Mouse (Mus musculus) intestine, postnatal 0 days (tissue): ENCODE data around the gene Agfg1. TPM values are rescaled to one million over a fixed set of nuclear protein-coding genes. Genes with fewer than 3 reads are reported as not detected.
A peak's percentile ranks its signal among the peaks of the same experiment; 100 is the strongest.

Experiments
- ATAC-seq: fragments of 200-750 bp; cut with Nextera tagmentation; 2 replicates; pipeline ENCODE4 v1.8.0; 2017; ENCODE audit warnings: mild to moderate bottlenecking, moderate TSS enrichment, moderate library complexity
- H3K27ac ChIP-seq: fragments of 300-500 bp; sonication (generic); 2 replicates; pipeline ENCODE4 v1.5.1; 2014; ENCODE audit warnings: mild to moderate bottlenecking, low read depth, low read length, moderate library complexity
- H3K27me3 ChIP-seq: fragments of 300-500 bp; sonication (generic); replicated peaks from 2 replicates; pipeline ENCODE4 v1.6.1; 2014; ENCODE audit warnings: low read length, mixed read lengths; ENCODE audit not compliant: control insufficient read depth, insufficient read depth
- H3K36me3 ChIP-seq: fragments of 300-500 bp; sonication (generic); 2 replicates; pipeline ENCODE4 v1.6.1; 2014; ENCODE audit warnings: mild to moderate bottlenecking, moderate library complexity; ENCODE audit not compliant: control insufficient read depth, insufficient read depth
- H3K4me1 ChIP-seq: fragments of 300-500 bp; sonication (generic); replicated peaks from 2 replicates; pipeline ENCODE4 v1.6.1; 2014; ENCODE audit warnings: antibody characterized with exemption, low read length, mixed read lengths; ENCODE audit not compliant: control insufficient read depth, insufficient read depth
- H3K4me2 ChIP-seq: fragments of 300-500 bp; sonication (generic); replicated peaks from 2 replicates; pipeline ENCODE4 v1.6.1; 2014; ENCODE audit warnings: low read depth, mild to moderate bottlenecking, moderate library complexity
- H3K4me3 ChIP-seq: fragments of 300-500 bp; sonication (generic); 2 replicates; pipeline ENCODE4 v1.5.1; 2014; ENCODE audit warnings: low read depth, low read length
- H3K9ac ChIP-seq: fragments of 300-500 bp; sonication (generic); 2 replicates; pipeline ENCODE4 v1.6.1; 2014; ENCODE audit warnings: mild to moderate bottlenecking, low read depth, low read length
- H3K9me3 ChIP-seq: fragments of 300-500 bp; sonication (generic); 2 replicates; pipeline ENCODE4 v1.6.1; 2016; ENCODE audit warnings: mixed run types; ENCODE audit not compliant: control insufficient read depth
- CTCF ChIP-seq: sonication (generic); IDR thresholded peaks from 2 replicates; pipeline ENCODE4 v1.5.1; 2016; ENCODE audit warnings: low read depth, mild to moderate bottlenecking, control low read depth, antibody characterized with exemption, moderate library complexity
- WGBS: fragments of 180-500 bp; shearing (Covaris S2); extraction: QIAGEN DNeasy Blood & Tissue Kit; methylation state at CpG from one replicate; pipeline ENCODE4 v1.1.7; 2014; 5-methylcytosine and 5-hydroxymethylcytosine counted together
- polyA plus RNA-seq: library from polyadenylated mRNA; unstranded; fragments of >200 nt; fragmentation: Nextera tagmentation; extraction: Ambion mirVana; gene quantifications from 2 replicates; pipeline ENCODE4 v1.2.1, GENCODE M21; 2015

Gene Agfg1
- polyA plus RNA-seq, 1 experiment from 2014 or later: 35.8 TPM

DNA sequence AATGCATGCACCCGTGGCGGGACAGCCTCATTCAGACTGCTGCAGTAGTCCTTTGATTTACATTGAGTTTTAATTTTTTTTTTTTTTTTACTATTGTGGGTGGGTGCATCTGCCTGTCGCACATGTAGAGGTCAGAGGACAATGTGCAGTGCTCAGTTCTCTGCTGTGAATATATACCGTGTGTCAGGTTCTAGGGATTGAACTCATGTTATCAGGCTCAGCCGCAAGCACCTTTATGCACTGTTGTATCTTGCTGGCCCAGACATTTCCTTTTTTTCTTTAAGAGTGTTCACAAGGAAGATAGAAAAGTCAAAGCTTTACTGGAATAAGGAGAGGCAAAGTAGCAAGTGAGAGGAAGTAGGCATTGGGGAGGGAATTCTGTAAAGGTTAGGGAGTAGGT, 16.4 kb downstream of the Agfg1 start:
- no peaks in the 10 kb centered on the region for H3K36me3 ChIP-seq
- no peak overlapping the region for H3K27ac ChIP-seq
- no peak for TF ChIP-seq CTCF
- H3K27me3 ChIP-seq: no peaks in the 10 kb centered on the region
- H3K4me3 ChIP-seq: no peak overlapping the region
- H3K4me2 ChIP-seq: no peak overlapping the region
- H3K9me3 ChIP-seq: no peaks in the 10 kb centered on the region
- no peak for ATAC-seq
- no peak overlapping the region for H3K9ac ChIP-seq
- WGBS: 61% methylated on average over 5 of the region's 5 CpGs
- peaks cover 8% of the 10 kb centered on the region; the same call in 1 of the 2 replicates for H3K4me1 ChIP-seq

DNA sequence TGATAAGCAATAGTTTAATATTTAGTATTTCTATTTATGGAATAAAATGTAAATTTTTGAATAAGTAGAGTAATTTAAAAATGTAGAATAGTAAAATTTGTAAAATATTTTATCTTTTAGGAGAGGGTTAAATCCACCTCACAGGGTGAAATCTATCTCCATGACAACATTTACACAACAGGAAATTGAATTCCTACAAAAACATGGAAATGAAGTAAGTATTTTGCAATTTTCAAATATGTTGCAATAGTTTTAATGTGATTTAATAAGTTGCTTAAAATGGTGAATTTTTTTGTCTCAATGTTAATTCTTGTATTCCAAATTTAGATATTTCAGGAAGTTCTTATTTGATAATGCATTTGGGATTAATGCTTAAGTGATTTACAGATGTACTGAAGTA, 19.0 kb downstream of the Agfg1 start:
- Histone ChIP-seq H3K4me1 (peaks cover 5% of the 10 kb centered on the region; the same call in 1 of the 2 replicates), H3K27ac (no peak overlapping the region), H3K9me3 (no peaks in the 10 kb centered on the region), H3K36me3 (peaks cover 3% of the 10 kb centered on the region; the same call in 1 of the 2 replicates), H3K4me2 (no peak overlapping the region), H3K9ac (no peak overlapping the region), H3K4me3 (no peak overlapping the region), H3K27me3 (no peaks in the 10 kb centered on the region)
- no peak for ATAC-seq
- no peak for TF ChIP-seq CTCF

DNA sequence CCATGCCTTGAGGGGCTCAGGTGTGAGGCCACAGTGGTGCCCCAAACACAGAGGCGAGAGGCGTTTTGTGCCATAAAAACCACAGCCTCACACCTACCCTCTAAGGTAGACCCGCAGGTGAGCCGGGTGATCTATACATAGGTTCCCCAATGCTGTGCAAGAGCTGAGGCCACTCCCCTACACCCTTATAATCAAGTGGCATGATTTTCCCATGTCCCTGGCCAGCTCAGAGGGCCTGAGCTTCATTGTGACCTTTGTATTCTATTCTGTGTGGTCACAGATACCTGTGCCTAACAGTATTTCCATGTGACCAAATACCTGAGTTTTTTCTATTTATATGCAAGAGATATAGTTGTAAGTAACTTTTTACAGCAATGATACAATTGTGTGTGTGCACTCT, 21.1 kb downstream of the Agfg1 start:
- peak; percentile 77 for ATAC-seq
- Histone ChIP-seq H3K4me2 (no peak overlapping the region), H3K27ac (no peak overlapping the region), H3K36me3 (peaks cover 3% of the 10 kb centered on the region; the same call in 1 of the 2 replicates), H3K27me3 (no peaks in the 10 kb centered on the region), H3K9me3 (no peaks in the 10 kb centered on the region), H3K9ac (no peak overlapping the region), H3K4me3 (no peak overlapping the region), H3K4me1 (0 out of 2 replicates have a peak, but pooled peaks cover 5% of the 10 kb centered on the region)
- 42% methylated on average over 4 of the region's 4 CpGs for WGBS
- no peak for TF ChIP-seq CTCF

DNA sequence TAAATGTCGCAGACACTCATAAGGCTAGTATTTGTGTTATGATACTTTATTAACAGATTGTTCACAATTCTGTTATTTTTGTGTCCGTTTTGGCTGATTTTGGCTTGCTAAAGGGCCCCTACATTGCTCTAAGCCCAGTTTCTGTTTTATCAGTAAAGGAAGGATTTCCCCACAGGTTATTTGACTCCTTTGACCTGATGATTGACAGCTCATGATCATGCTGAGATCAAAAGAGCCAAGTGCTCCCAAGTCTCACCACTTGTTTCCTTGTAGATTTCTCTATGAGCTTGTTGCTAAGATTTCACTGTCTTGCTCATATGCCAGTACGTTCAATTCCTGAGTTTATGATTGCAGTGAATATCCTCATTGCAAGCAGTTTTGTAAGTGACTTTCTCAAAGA, 30.9 kb downstream of the Agfg1 start:
- no peak for TF ChIP-seq CTCF
- Histone ChIP-seq H3K27ac (no peak overlapping the region), H3K9ac (no peak overlapping the region), H3K36me3 (peaks cover 20% of the 10 kb centered on the region), H3K4me3 (no peak overlapping the region), H3K9me3 (no peaks in the 10 kb centered on the region), H3K4me2 (no peak overlapping the region), H3K4me1 (no peaks in the 10 kb centered on the region), H3K27me3 (no peaks in the 10 kb centered on the region)
- 64% methylated on average over 3 of the region's 3 CpGs for WGBS
- no peak for ATAC-seq

DNA sequence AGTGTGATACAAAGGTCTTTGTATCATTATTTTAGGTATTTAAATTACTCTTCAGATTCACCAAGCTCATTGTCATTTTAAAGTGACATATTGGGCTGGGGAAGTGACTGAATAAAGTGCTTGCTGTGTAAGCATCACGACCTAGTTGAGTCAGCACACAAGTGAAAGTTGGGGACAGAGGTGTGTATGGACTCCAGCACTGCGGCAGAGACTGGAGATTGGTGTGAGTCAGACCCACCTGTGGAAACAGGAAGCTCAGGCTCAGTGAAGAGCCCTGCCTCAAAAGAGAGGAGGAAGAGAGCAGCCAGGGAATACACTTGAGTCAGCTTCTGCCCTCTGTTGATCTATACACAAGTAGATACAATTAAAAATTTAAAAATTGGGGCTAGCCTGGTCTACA, 39.9 kb downstream of the Agfg1 start:
- Histone ChIP-seq H3K4me2 (no peak overlapping the region), H3K9me3 (no peaks in the 10 kb centered on the region), H3K36me3 (peaks cover 39% of the 10 kb centered on the region), H3K4me1 (no peaks in the 10 kb centered on the region), H3K27me3 (no peaks in the 10 kb centered on the region), H3K4me3 (no peak overlapping the region), H3K9ac (no peak overlapping the region), H3K27ac (no peak overlapping the region)
- WGBS: 38% methylated on average over 2 of the region's 2 CpGs
- TF ChIP-seq CTCF: no peak
- ATAC-seq: peak; percentile 93

DNA sequence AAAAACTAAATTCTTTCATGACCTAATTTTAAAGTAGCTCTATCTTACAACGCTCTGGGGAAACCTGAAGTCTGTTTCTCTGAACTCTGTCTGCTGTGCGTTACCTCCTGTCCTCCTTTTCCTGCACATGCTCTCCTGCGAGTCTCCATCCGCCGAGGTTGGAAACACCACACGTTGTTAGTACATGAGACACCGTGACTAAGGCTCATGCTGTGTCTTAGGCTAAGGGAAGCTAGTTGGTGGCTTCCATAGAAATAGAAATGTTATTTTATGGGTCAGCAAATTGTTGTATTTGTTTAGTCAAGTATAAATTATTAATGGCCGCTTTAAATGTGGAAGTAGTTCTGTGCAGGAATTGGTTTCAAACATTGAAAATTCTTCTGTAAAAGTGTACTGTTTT, 40.9 kb downstream of the Agfg1 start:
- Histone ChIP-seq H3K9me3 (no peaks in the 10 kb centered on the region), H3K4me3 (no peak overlapping the region), H3K4me1 (no peaks in the 10 kb centered on the region), H3K36me3 (peaks cover 48% of the 10 kb centered on the region), H3K27ac (no peak overlapping the region), H3K9ac (no peak overlapping the region), H3K27me3 (no peaks in the 10 kb centered on the region), H3K4me2 (no peak overlapping the region)
- ATAC-seq: no peak
- 86% methylated on average over 8 of the region's 8 CpGs for whole genome bisulfite sequencing
- no peak for TF ChIP-seq CTCF

DNA sequence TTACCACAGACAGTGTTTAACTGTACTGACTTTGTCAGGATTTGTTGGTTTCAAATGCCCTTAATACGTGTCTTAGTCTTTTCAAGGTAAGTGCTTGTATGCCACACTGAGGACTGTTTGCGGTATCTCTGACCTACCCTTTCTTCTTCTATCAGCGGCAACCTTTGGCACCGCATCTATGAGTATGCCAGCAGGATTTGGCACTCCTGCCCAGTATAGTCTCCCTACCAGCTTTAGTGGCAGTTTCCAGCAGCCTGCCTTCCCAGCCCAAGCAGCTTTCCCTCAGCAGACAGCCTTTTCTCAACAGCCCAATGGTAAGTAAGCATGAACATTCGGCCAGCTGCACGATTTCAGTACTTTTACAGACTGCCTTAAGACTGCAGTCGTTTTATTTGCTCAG, 54.0 kb downstream of the Agfg1 start:
- WGBS: 92% methylated on average over 7 of the region's 7 CpGs
- no peak overlapping the region for H3K4me2 ChIP-seq
- TF ChIP-seq CTCF: no peak
- no peak overlapping the region for H3K9ac ChIP-seq
- no peak for ATAC-seq
- no peaks in the 10 kb centered on the region for H3K4me1 ChIP-seq
- no peak overlapping the region for H3K27ac ChIP-seq
- H3K27me3 ChIP-seq: no peaks in the 10 kb centered on the region
- no peaks in the 10 kb centered on the region for H3K9me3 ChIP-seq
- H3K4me3 ChIP-seq: no peak overlapping the region
- peaks cover 39% of the 10 kb centered on the region for H3K36me3 ChIP-seq
